Mouse (Mus musculus): ENCODE measurements around the gene Rras.

Gene Rras

DNA sequence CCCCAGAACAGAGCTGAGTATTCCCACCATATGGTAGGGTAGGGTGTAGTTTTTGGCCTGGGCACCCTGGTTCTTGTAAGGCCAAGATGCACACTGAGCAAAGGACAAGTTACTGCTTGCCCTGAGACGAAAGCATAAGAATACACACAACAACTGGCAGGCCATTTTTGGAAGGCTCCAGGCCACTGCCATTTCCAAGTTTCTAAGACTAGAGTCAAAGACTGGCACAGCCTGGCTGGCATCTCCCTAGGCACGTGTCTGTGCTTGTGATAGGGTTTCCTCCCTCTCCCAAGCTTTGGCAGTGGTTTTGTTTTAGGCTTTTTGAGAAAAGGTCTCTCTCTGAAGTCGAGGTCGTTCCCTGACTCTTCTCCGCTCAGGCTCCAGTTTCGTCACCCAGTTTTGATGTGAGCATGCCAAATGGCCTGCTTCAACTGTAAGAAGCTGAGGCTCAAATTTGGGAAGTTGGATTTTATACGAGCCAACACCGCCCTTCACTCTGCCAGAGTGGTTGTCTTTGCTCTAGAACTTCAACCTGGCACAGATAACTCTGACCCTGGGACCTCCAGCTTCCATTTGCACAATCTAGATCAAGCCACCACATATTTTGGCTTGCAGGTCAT lies 8.0 kb downstream of the Rras start:
- DNase-seq (ENCODE audit: low spot score in 2 of 2), result no peak

- no peak for DNase-seq (ENCODE audit: low spot score in 2 of 2)
These were observed 8.5 kb downstream of the Rras start for GRCm38 (mm10) chr7:45026256-45026655.

DNA sequence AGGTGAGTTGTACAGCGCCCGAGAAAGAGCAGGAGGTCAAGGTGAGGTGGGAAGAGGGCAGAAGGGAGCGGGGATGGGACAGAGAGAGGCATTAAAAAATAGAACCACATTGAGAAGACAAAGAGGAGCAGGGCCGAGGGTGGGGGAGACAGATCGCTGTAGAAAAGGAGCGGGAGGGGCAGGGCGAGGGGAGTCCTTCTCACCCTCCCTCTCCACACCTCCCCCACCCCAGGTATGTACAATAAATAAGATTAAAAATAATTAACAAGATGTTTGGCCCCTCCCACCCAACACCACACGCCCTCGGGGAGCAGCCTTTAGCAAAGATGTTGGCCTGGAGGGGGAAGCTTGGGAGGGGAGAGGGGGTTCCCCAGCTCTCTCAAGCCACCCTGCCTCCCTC lies 10.0 kb downstream of the Rras start:
- no peak for DNase-seq (ENCODE audit: low spot score in 2 of 2)

DNA sequence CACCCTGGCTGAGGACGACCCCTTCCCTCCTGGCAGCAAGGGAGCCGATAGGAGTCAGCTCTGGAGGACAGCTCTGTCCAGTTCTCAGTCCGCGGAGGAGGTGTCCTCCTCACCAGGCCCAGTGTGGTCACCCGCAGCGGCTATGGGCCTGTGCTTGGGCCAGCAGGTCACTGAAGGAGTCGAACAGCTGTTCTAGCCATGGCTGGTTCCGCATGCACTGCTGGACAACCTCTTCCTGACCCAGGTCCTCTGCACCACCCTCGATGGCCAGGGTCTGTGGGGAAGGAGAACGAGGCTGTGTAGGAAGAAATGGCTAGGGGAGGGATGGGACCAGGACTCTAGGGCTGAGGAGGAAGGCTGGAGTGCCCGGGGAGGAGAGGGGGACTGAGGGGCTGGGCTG lies 10.6 kb downstream of the Rras start:
- DNase-seq (ENCODE audit: low spot score in 2 of 2), result no peak

GRCm38 (mm10) chr7:45029995-45030394 lies 12.2 kb downstream of the Rras start:
- no peak for DNase-seq (ENCODE audit: low spot score in 2 of 2)

DNA sequence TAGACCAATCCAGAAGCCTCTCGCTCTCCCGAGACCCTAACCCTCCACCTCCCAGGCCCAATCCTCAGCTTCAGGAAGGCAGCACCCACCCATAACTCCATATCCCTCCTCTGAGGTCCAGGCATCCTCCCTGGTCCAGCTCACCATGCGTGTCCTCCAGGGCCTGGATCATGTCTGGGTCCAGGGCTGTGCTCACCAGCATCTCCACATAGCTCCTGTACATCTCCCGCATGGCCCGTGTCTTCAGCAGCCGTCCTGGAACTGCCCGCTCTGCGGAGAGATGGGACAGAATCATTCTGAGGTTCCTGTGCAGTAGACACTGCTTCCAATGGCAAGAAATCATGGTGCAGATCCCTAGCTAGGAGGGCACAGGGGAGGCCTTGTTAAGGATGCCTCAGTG lies 13.1 kb downstream of the Rras start:
- DNase-seq (ENCODE audit: low spot score in 2 of 2), result no peak

DNA sequence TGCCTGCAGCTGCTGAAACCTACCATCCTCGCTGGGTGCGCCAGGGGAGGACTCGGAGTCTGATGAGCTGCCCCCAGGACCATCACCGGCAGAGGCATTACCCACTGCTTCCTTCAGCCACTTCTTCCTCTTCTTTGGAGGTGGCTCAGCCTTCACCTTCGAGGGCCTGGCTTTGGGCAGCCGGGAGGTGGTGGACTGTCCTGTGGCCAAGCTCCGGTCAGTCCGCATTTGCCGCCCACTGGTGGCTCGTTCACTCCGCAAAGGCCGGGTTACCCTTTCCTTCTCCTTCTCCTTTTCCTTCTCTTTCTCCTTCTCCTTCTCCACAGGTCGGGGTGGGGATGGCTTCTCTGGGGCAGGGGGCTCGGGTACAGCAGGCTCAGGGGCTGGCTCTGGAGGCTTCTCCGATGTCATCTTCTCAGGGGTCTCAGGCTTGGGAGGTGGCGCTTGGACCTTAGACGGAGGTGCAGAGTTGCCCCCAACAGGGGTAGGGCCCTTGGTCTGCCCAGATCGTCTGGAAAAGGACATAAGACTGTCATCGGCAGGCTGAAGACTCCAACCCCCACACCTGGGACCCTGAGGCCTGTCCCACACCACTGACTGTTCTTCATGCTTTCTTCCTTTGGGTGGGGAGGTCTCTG lies 16.1 kb downstream of the Rras start:
- DNase-seq (ENCODE audit: low spot score in 2 of 2), result no peak

DNA sequence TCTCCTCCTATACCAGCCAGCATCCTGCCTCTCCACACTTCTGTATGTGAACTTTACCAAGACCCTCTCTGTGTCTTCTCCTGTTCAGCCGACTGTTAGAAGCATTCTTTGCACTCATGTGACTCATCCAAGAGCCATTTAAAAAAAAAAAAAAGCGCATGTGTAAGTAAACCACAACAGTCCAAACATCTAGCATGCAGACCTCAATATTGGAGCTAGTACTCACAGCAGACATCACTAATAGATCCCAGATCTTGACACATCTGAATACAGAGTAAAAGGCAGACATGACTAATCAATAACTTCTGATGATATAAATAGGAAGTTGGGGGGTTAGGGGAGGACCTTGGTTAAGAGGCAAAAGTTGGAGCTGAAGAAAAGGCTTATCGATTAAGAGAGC lies 17.9 kb downstream of the Rras start:
- no peak for DNase-seq (ENCODE audit: low spot score in 2 of 2)

- no peak for DNase-seq (ENCODE audit: low spot score in 2 of 2)
These were observed 18.9 kb downstream of the Rras start for GRCm38 (mm10) chr7:45036702-45037101.

- peak in 1 of 2 experiments; percentile 78 for DNase-seq (ENCODE audit: low spot score in 2 of 2)
These were observed 20.1 kb downstream of the Rras start for GRCm38 (mm10) chr7:45037720-45038361.

DNA sequence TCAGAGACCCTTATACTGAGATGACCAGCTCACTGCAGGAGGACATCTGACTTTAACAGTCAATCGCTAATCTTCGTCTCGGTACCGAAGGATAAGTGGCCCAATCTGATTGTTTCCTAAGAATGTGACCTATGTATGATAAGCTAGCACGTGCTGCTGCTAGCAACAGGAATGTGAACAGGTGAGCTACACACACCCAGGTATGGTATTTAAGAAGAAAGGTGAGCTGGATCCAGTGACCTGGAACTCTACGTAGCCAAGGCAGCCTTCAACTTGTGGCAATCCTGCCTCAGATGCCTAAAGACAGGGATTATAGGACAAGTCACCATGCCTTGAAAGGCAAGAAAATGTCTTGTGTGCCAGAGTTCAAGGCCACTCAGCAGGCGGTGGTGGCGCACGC lies 20.6 kb downstream of the Rras start:
- DNase-seq (ENCODE audit: low spot score in 2 of 2), result no peak

DNA sequence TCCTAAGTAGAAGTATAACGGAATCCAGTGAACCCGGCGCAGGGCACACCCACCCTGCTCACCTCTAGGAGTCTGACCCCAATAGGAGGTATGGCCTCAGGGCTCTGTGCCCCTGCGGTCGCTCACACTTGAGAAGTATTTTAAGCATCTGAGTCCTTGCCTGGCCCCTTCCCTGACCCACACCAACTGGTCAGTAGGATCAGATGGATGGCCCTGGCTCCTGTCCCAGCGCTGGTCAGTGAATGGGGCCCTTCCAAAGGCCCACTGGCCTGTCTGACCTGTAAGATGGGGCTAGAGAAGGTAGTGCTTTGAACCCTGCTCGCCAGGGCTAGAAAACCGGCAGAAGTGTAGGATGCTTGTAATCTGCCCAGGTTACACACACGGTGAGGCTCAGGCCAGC lies 23.1 kb downstream of the Rras start:
- no peak for DNase-seq (ENCODE audit: low spot score in 2 of 2)

GRCm38 (mm10) chr7:45043307-45043706 lies 25.5 kb downstream of the Rras start:
- DNase-seq (ENCODE audit: low spot score in 2 of 2), result no peak

- DNase-seq (ENCODE audit: low spot score in 2 of 2), result no peak
These were observed 28.0 kb downstream of the Rras start for GRCm38 (mm10) chr7:45045741-45046140.

- DNase-seq (ENCODE audit: low spot score in 2 of 2), result no peak
These were observed 29.1 kb downstream of the Rras start for GRCm38 (mm10) chr7:45046853-45047350.

GRCm38 (mm10) chr7:45047491-45047890 lies 29.7 kb downstream of the Rras start:
- no peak for DNase-seq (ENCODE audit: low spot score in 2 of 2)

- DNase-seq (ENCODE audit: low spot score in 2 of 2), result no peak
These were observed 30.5 kb downstream of the Rras start for GRCm38 (mm10) chr7:45048001-45048890.

DNA sequence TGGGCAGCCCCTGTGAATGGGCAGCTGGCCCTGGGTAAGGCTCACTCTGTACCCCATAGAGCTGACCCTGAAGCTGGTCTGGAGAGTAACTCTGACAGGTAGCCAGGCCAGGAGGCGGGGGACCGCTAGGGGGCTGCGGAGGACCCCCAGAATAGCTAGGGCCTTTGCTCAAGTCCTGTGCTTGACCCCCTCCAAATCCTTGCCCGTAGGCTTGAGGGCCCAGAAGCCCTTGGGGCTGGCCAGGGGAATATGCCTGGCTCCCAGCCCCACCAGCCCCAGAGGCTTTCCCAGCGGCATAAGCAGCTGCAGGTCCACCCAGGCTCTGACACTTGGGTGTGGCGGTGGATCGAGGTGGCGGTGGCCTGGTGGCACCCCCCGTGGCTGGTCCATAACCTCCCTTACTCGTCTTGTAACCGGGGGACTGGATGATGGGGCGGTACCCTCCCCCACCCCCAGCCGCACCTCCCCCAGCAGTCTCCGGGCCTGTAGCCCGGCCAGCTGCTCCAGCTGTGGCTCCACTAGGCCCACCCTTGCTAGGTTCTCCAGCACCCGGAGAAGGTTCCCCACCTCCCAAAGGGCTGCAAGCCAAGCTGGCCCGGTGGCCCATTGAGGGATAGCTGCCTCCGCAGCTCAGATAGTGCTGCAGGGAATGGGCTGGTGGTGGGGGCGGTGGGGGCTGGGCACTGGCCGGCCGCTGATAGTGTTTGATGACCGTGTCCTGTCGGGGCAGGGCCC lies 31.3 kb downstream of the Rras start:
- no peak for DNase-seq (ENCODE audit: low spot score in 2 of 2)

- peak; percentile 71 to 76 for DNase-seq (ENCODE audit: low spot score in 2 of 2)
These were observed 33.3 kb downstream of the Rras start for GRCm38 (mm10) chr7:45050945-45051600.

DNA sequence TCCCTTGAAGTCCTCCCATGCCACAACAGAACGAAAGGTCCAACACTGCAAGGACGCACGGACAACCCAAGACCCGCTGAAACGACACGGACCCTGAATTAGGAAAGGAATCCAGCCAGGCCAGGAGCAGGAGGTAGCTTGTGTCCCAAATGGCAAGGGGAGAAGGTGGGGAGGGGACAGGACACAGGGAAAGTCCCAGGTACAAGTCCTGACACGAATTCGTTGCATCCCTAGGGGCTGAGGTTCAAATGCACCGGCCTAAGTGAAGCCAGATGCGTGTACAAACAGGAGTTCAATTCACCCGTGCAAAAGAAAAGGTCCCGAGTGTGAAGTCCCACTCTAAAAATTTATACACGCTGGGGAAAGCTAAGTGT lies 33.8 kb downstream of the Rras start:
- no peak for DNase-seq (ENCODE audit: low spot score in 2 of 2)
